Mouse (Mus musculus) C2C12 (cell line): Measurements from ENCODE around the gene Tkt.

Experiments
- CTCF ChIP-seq: IDR thresholded peaks from one replicate; pipeline ENCODE4 v1.5.1; 2011; ENCODE audit not compliant: control insufficient read depth, insufficient read depth, insufficient read length
- MYOD1 ChIP-seq: IDR thresholded peaks from one replicate; pipeline ENCODE4 v1.6.1; 2011; ENCODE audit warnings: low read depth; ENCODE audit not compliant: control insufficient read depth, insufficient read length
- USF1 ChIP-seq: IDR thresholded peaks from one replicate; pipeline ENCODE4 v1.6.1; 2011; ENCODE audit warnings: low read depth, mild to moderate bottlenecking, control low read depth, moderate library complexity

GRCm38 (mm10) chr14:30550232-30551070 is 2.3 kb downstream of the Tkt start:
- TF ChIP-seq CTCF = no peak
- TF ChIP-seq USF1 = no peak
- TF ChIP-seq MYOD1 = no peak
